Mouse (Mus musculus): Measurements from ENCODE around the gene Rpl9-ps1. TPM values are rescaled to one million over a fixed set of nuclear protein-coding genes. Genes with fewer than 3 reads are reported as not detected.

Gene Rpl9-ps1
- polyA plus RNA-seq (2014; fragmentation: Nextera tagmentation; extraction: Ambion mirVana), result not detected in 2 replicates

- no peak for DNase-seq (ENCODE audit: low spot score, missing footprints)
- ATAC-seq (ENCODE audit: low FRiP score), result no peak
- Histone ChIP-seq H3K27ac (ENCODE audit: low read depth, low read length) (no peak within 1 kb of the TSS), H3K27me3 (ENCODE audit: control insufficient read depth, insufficient read depth, low read length) (no peaks in the 10 kb centered on the region), H3K9me3 (ENCODE audit: control insufficient read depth, low read length) (no peaks in the 10 kb centered on the region), H3K4me1 (ENCODE audit: control insufficient read depth, insufficient read depth, low read length) (no peaks in the 10 kb centered on the region), H3K36me3 (ENCODE audit: control insufficient read depth, insufficient read depth, low read length) (no peaks in the 10 kb centered on the region), H3K4me3 (ENCODE audit: low read depth, low read length) (no peak within 1 kb of the TSS), H3K4me2 (no peak within 1 kb of the TSS), H3K9ac (ENCODE audit: low read length) (no peak within 1 kb of the TSS)
- 91% methylated on average over 1 of the region's 1 CpGs for WGBS
Observed at GRCm38 (mm10) chr11:83645521-83645920, at the start of gene Rpl9-ps1. TSS of gene Rpl9-ps1 (minus strand) at chr11:83645621.

- no peak overlapping the region for H3K4me3 ChIP-seq (ENCODE audit: low read depth, low read length)
- no peak overlapping the region for H3K9ac ChIP-seq (ENCODE audit: low read length)
- H3K27me3 ChIP-seq (ENCODE audit: control insufficient read depth, insufficient read depth, low read length), result no peaks in the 10 kb centered on the region
- no peaks in the 10 kb centered on the region for H3K9me3 ChIP-seq (ENCODE audit: control insufficient read depth, low read length)
- H3K4me2 ChIP-seq, result no peak overlapping the region
- DNase-seq (ENCODE audit: low spot score, missing footprints) (no peak), ATAC-seq (ENCODE audit: low FRiP score) (no peak)
- no peak overlapping the region for H3K27ac ChIP-seq (ENCODE audit: low read depth, low read length)
- 72% methylated on average over 1 of the region's 1 CpGs for WGBS
- H3K36me3 ChIP-seq (ENCODE audit: control insufficient read depth, insufficient read depth, low read length), result no peaks in the 10 kb centered on the region
- no peaks in the 10 kb centered on the region for H3K4me1 ChIP-seq (ENCODE audit: control insufficient read depth, insufficient read depth, low read length)
Observed at GRCm38 (mm10) chr11:83692008-83692407, 46.6 kb upstream of the Rpl9-ps1 start.

- no peaks in the 10 kb centered on the region for H3K4me1 ChIP-seq (ENCODE audit: control insufficient read depth, insufficient read depth, low read length)
Observed at GRCm38 (mm10) chr11:83689918-83690317, 44.5 kb upstream of the Rpl9-ps1 start.

GRCm38 (mm10) chr11:83675665-83676064 lies 30.2 kb upstream of the Rpl9-ps1 start:
- H3K9me3 ChIP-seq (ENCODE audit: control insufficient read depth, low read length), result no peaks in the 10 kb centered on the region
- DNase-seq (ENCODE audit: low spot score, missing footprints), result no peak
- H3K4me1 ChIP-seq (ENCODE audit: control insufficient read depth, insufficient read depth, low read length), result no peaks in the 10 kb centered on the region
- no peaks in the 10 kb centered on the region for H3K36me3 ChIP-seq (ENCODE audit: control insufficient read depth, insufficient read depth, low read length)
- 100% methylated on average over 1 of the region's 1 CpGs for WGBS
- no peak overlapping the region for H3K4me3 ChIP-seq (ENCODE audit: low read depth, low read length)
- H3K9ac ChIP-seq (ENCODE audit: low read length), result no peak overlapping the region
- no peak for ATAC-seq (ENCODE audit: low FRiP score)
- H3K4me2 ChIP-seq, result no peak overlapping the region
- no peak overlapping the region for H3K27ac ChIP-seq (ENCODE audit: low read depth, low read length)
- no peaks in the 10 kb centered on the region for H3K27me3 ChIP-seq (ENCODE audit: control insufficient read depth, insufficient read depth, low read length)

More at GRCm38 (mm10) chr11:83689918-83690317, 44.5 kb upstream of the Rpl9-ps1 start:
- H3K4me2 ChIP-seq, result no peak overlapping the region
- DNase-seq (ENCODE audit: low spot score, missing footprints) (no peak), ATAC-seq (ENCODE audit: low FRiP score) (no peak)
- no peak overlapping the region for H3K4me3 ChIP-seq (ENCODE audit: low read depth, low read length)
- WGBS, result 80% methylated on average over 1 of the region's 1 CpGs
- no peaks in the 10 kb centered on the region for H3K27me3 ChIP-seq (ENCODE audit: control insufficient read depth, insufficient read depth, low read length)
- no peaks in the 10 kb centered on the region for H3K36me3 ChIP-seq (ENCODE audit: control insufficient read depth, insufficient read depth, low read length)
- H3K27ac ChIP-seq (ENCODE audit: low read depth, low read length), result no peak overlapping the region
- H3K9me3 ChIP-seq (ENCODE audit: control insufficient read depth, low read length), result no peaks in the 10 kb centered on the region
- H3K9ac ChIP-seq (ENCODE audit: low read length), result no peak overlapping the region

- H3K9me3 ChIP-seq (ENCODE audit: control insufficient read depth, low read length), result no peaks in the 10 kb centered on the region
- no peak overlapping the region for H3K4me3 ChIP-seq (ENCODE audit: low read depth, low read length)
- no peak overlapping the region for H3K27ac ChIP-seq (ENCODE audit: low read depth, low read length)
- H3K9ac ChIP-seq (ENCODE audit: low read length), result no peak overlapping the region
- no peaks in the 10 kb centered on the region for H3K27me3 ChIP-seq (ENCODE audit: control insufficient read depth, insufficient read depth, low read length)
- H3K4me1 ChIP-seq (ENCODE audit: control insufficient read depth, insufficient read depth, low read length), result no peaks in the 10 kb centered on the region
- DNase-seq (ENCODE audit: low spot score, missing footprints) (no peak), ATAC-seq (ENCODE audit: low FRiP score) (no peak)
- H3K4me2 ChIP-seq, result no peak overlapping the region
- no peaks in the 10 kb centered on the region for H3K36me3 ChIP-seq (ENCODE audit: control insufficient read depth, insufficient read depth, low read length)
Observed at GRCm38 (mm10) chr11:83671743-83672142, 26.3 kb upstream of the Rpl9-ps1 start.

GRCm38 (mm10) chr11:83663532-83663931 lies 18.1 kb upstream of the Rpl9-ps1 start:
- Histone ChIP-seq H3K27ac (ENCODE audit: low read depth, low read length) (no peak overlapping the region), H3K36me3 (ENCODE audit: control insufficient read depth, insufficient read depth, low read length) (no peaks in the 10 kb centered on the region), H3K27me3 (ENCODE audit: control insufficient read depth, insufficient read depth, low read length) (no peaks in the 10 kb centered on the region), H3K4me3 (ENCODE audit: low read depth, low read length) (no peak overlapping the region), H3K9ac (ENCODE audit: low read length) (no peak overlapping the region), H3K4me2 (no peak overlapping the region), H3K9me3 (ENCODE audit: control insufficient read depth, low read length) (no peaks in the 10 kb centered on the region), H3K4me1 (ENCODE audit: control insufficient read depth, insufficient read depth, low read length) (no peaks in the 10 kb centered on the region)
- 93% methylated on average over 5 of the region's 5 CpGs for WGBS
- ATAC-seq (ENCODE audit: low FRiP score) (no peak), DNase-seq (ENCODE audit: low spot score, missing footprints) (no peak)

GRCm38 (mm10) chr11:83662204-83662603 lies 16.8 kb upstream of the Rpl9-ps1 start, which contains the start of gene Ccl4:
TSS of gene Ccl4 (plus strand) at chr11:83662584.
- no peak within 1 kb of the TSS for H3K4me3 ChIP-seq (ENCODE audit: low read depth, low read length)
- no peak for DNase-seq (ENCODE audit: low spot score, missing footprints)
- WGBS, result 81% methylated on average over 6 of the region's 6 CpGs

GRCm38 (mm10) chr11:83658797-83659196 lies 13.4 kb upstream of the Rpl9-ps1 start:
- DNase-seq (ENCODE audit: low spot score, missing footprints) (no peak), ATAC-seq (ENCODE audit: low FRiP score) (no peak)
- Histone ChIP-seq H3K27me3 (ENCODE audit: control insufficient read depth, insufficient read depth, low read length) (no peaks in the 10 kb centered on the region), H3K27ac (ENCODE audit: low read depth, low read length) (no peak overlapping the region), H3K36me3 (ENCODE audit: control insufficient read depth, insufficient read depth, low read length) (no peaks in the 10 kb centered on the region), H3K4me2 (no peak overlapping the region), H3K4me3 (ENCODE audit: low read depth, low read length) (no peak overlapping the region), H3K9me3 (ENCODE audit: control insufficient read depth, low read length) (no peaks in the 10 kb centered on the region), H3K9ac (ENCODE audit: low read length) (no peak overlapping the region), H3K4me1 (ENCODE audit: control insufficient read depth, insufficient read depth, low read length) (no peaks in the 10 kb centered on the region)
- 83% methylated on average over 6 of the region's 6 CpGs for WGBS

More at GRCm38 (mm10) chr11:83662204-83662603, 16.8 kb upstream of the Rpl9-ps1 start, which contains the start of gene Ccl4:
- no peaks in the 10 kb centered on the region for H3K27me3 ChIP-seq (ENCODE audit: control insufficient read depth, insufficient read depth, low read length)
- no peaks in the 10 kb centered on the region for H3K36me3 ChIP-seq (ENCODE audit: control insufficient read depth, insufficient read depth, low read length)
- H3K9ac ChIP-seq (ENCODE audit: low read length), result no peak within 1 kb of the TSS
- H3K4me2 ChIP-seq, result no peak within 1 kb of the TSS
- H3K4me1 ChIP-seq (ENCODE audit: control insufficient read depth, insufficient read depth, low read length), result no peaks in the 10 kb centered on the region
- ATAC-seq (ENCODE audit: low FRiP score), result no peak
- H3K9me3 ChIP-seq (ENCODE audit: control insufficient read depth, low read length), result no peaks in the 10 kb centered on the region
- H3K27ac ChIP-seq (ENCODE audit: low read depth, low read length), result no peak within 1 kb of the TSS

GRCm38 (mm10) chr11:83657508-83657907 lies 12.1 kb upstream of the Rpl9-ps1 start:
- no peak for ATAC-seq (ENCODE audit: low FRiP score)
- DNase-seq (ENCODE audit: low spot score, missing footprints), result no peak
- 86% methylated on average over 3 of the region's 3 CpGs for WGBS
- Histone ChIP-seq H3K36me3 (ENCODE audit: control insufficient read depth, insufficient read depth, low read length) (no peaks in the 10 kb centered on the region), H3K4me1 (ENCODE audit: control insufficient read depth, insufficient read depth, low read length) (no peaks in the 10 kb centered on the region), H3K4me3 (ENCODE audit: low read depth, low read length) (no peak overlapping the region), H3K9ac (ENCODE audit: low read length) (no peak overlapping the region), H3K9me3 (ENCODE audit: control insufficient read depth, low read length) (no peaks in the 10 kb centered on the region), H3K27me3 (ENCODE audit: control insufficient read depth, insufficient read depth, low read length) (no peaks in the 10 kb centered on the region), H3K4me2 (no peak overlapping the region), H3K27ac (ENCODE audit: low read depth, low read length) (no peak overlapping the region)

Measured in midbrain, embryonic 11.5 days (tissue).